8 mouse cellular contexts compared by ENCODE assay signal in the genomic region with DNA sequence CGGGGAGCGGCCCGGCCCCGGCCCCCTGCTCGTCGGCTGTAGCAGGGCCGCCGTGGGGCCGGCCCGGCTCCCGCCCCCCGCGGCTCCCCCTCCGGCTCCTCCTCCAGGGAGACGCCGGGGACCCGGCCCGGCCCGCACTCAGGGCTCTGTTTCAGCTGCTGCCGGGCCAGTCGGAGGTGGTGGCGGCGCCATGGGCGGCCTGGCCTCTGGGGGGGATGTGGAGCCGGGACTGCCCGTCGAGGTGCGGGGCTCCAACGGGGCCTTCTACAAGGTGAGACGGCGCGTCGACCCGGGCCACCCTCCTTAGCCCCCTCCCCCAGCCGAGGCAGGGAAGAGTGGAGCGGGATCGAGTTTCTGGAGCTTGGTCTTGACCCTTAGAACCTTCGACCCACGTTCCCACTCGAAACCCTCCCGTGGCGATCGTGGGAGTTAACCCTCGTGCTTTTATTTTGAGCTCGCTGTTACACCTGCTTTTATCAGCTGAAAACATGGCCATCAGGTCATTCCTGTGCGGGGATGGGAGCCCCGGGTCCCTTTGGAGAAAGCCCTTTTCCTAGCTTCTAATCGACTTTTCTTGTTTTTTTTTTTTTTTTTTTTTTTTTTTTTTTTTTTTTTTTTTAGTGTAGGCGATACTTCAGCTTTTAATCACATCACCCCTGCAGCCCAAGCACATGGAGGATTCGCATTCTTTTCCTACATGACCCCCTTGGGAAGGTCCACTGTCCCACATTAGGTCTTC. TPM values are rescaled to one million over a fixed set of nuclear protein-coding genes. Genes with fewer than 3 reads are reported as not detected.
A peak's percentile ranks its signal among the peaks of the same experiment; 100 is the strongest.
DNase-seq lines count a peak whose midpoint lies in the region; ATAC-seq and TF ChIP-seq lines count a peak whose summit lies in the region.

No protein-coding gene starts in this region.

- H3K9me3 ChIP-seq in embryonic facial prominence, embryonic 11.5 days (replicated peaks; ENCODE audit: control insufficient read depth, low read length): no peaks in the 10 kb centered on the region
- H3K9me3 ChIP-seq in liver, embryonic 11.5 days (ENCODE audit: control insufficient read depth, low read length): no peaks in the 10 kb centered on the region
- H3K9me3 ChIP-seq in midbrain, postnatal 0 days (ENCODE audit: low read length): no peaks in the 10 kb centered on the region

- H3K27me3 ChIP-seq in embryonic facial prominence, embryonic 11.5 days (ENCODE audit: control insufficient read depth, insufficient read depth, low read length): no peaks in the 10 kb centered on the region
- H3K27me3 ChIP-seq in liver, embryonic 11.5 days (replicated peaks; ENCODE audit: control insufficient read depth, insufficient read depth, low read length): no peaks in the 10 kb centered on the region
- H3K27me3 ChIP-seq in midbrain, postnatal 0 days (ENCODE audit: insufficient read depth, low read length): no peaks in the 10 kb centered on the region

- peak overlapping the region; percentile 95 for H3K27ac ChIP-seq in embryonic facial prominence, embryonic 11.5 days (replicated peaks; ENCODE audit: low read depth, low read length)
- H3K27ac ChIP-seq in liver, embryonic 11.5 days (ENCODE audit: low read depth, low read length): peak overlapping the region; percentile 97
- H3K27ac ChIP-seq in midbrain, postnatal 0 days (ENCODE audit: low read depth, low read length): peak overlapping the region; percentile 89

- peak; percentile 41 for DNase-seq in gastrocnemius, adult 18-20 months (ENCODE audit: low spot score)
- DNase-seq in gastrocnemius, postnatal 25 days: no peak
- DNase-seq in CD4-positive helper T cell, adult 2 months (ENCODE audit: low read depth, low spot score): peak; percentile 18
- no peak for DNase-seq in embryonic facial prominence, embryonic 11.5 days (ENCODE audit: low spot score)
- DNase-seq in heart, postnatal 25 days (ENCODE audit: low spot score): peak; percentile 58
- no peak for DNase-seq in liver, embryonic 11.5 days (ENCODE audit: low spot score)
- DNase-seq in midbrain, postnatal 0 days (ENCODE audit: low spot score): peak; percentile 28
- DNase-seq in thymus, postnatal 25 days: no peak

- H3K4me2 ChIP-seq in embryonic facial prominence, embryonic 11.5 days (ENCODE audit: low read depth, low read length): peak overlapping the region; percentile 74
- peak overlapping the region; percentile 83 for H3K4me2 ChIP-seq in liver, embryonic 11.5 days
- H3K4me2 ChIP-seq in midbrain, postnatal 0 days (ENCODE audit: low read depth, low read length, poor library complexity, severe bottlenecking): peak overlapping the region; percentile 55

- H3K36me3 ChIP-seq in embryonic facial prominence, embryonic 11.5 days (replicated peaks; ENCODE audit: control insufficient read depth, insufficient read depth, low read depth, low read length): no peaks in the 10 kb centered on the region; the same call in 1 of the 2 replicates
- no peaks in the 10 kb centered on the region for H3K36me3 ChIP-seq in liver, embryonic 11.5 days (ENCODE audit: control insufficient read depth, insufficient read depth, low read length)
- no peaks in the 10 kb centered on the region for H3K36me3 ChIP-seq in midbrain, postnatal 0 days (ENCODE audit: insufficient read depth, low read length)

- no peak for TF ChIP-seq CTCF in midbrain, postnatal 0 days (IDR thresholded peaks at IDR 0.05)

- under 1% methylated on average over 37 of the region's 50 CpGs for WGBS in embryonic facial prominence, embryonic 11.5 days
- under 1% methylated on average over 47 of the region's 50 CpGs for WGBS in liver, embryonic 11.5 days
- WGBS in midbrain, postnatal 0 days: under 1% methylated on average over 30 of the region's 50 CpGs

- H3K9ac ChIP-seq in embryonic facial prominence, embryonic 11.5 days (replicated peaks; ENCODE audit: low read length): peak overlapping the region; percentile 97
- H3K9ac ChIP-seq in liver, embryonic 11.5 days (ENCODE audit: low read depth, low read length): peak overlapping the region; percentile 82
- H3K9ac ChIP-seq in midbrain, postnatal 0 days (replicated peaks; ENCODE audit: low read length, poor library complexity, severe bottlenecking): peak overlapping the region; percentile 98

- ATAC-seq in embryonic facial prominence, embryonic 11.5 days (replicated peaks; ENCODE audit: insufficient number of reproducible peaks, low FRiP score, low TSS enrichment, low read depth): peak; percentile 61
- peak; percentile 70 for ATAC-seq in liver, embryonic 11.5 days (replicated peaks; ENCODE audit: low FRiP score)
- ATAC-seq in midbrain, postnatal 0 days (ENCODE audit: low FRiP score): peak; percentile 35

- H3K4me1 ChIP-seq in embryonic facial prominence, embryonic 11.5 days (ENCODE audit: control insufficient read depth, insufficient read depth, low read length): no peaks in the 10 kb centered on the region
- peaks cover 15% of the 10 kb centered on the region for H3K4me1 ChIP-seq in liver, embryonic 11.5 days (replicated peaks; ENCODE audit: control insufficient read depth, insufficient read depth, low read length)
- no peaks in the 10 kb centered on the region for H3K4me1 ChIP-seq in midbrain, postnatal 0 days (ENCODE audit: insufficient read depth, low read length)

- intact Hi-C loops in heart, postnatal 25 days (cut with DNase I): no loop called here

- peak overlapping the region; percentile 98 for H3K4me3 ChIP-seq in embryonic facial prominence, embryonic 11.5 days (ENCODE audit: low read depth, low read length)
- H3K4me3 ChIP-seq in liver, embryonic 11.5 days (ENCODE audit: low read depth, low read length): peak overlapping the region; percentile 79
- H3K4me3 ChIP-seq in midbrain, postnatal 0 days (ENCODE audit: low read depth, low read length): peak overlapping the region; percentile 94

RNA-seq across cellular contexts. Expression of gene Fxr2, which starts 0.5 kb away (rescaled TPM):
- 100 to 1,000 TPM; 101 to 106 TPM for total RNA-seq in gastrocnemius, adult 18-20 months (2021)
- total RNA-seq in gastrocnemius, postnatal 25 days (2021): 10 to 100 TPM; 76.0 to 77.1 TPM
- polyA plus RNA-seq in embryonic facial prominence, embryonic 11.5 days (2014; fragmentation: Nextera tagmentation; extraction: Ambion mirVana): 24.3 and 30.9 TPM in 2 replicates
- total RNA-seq in heart, postnatal 25 days (2021): 10 to 100 TPM; 81.8 to 84.9 TPM
- polyA plus RNA-seq in liver, embryonic 11.5 days (2014; fragmentation: Nextera tagmentation; extraction: Ambion mirVana): 22.8 and 26.2 TPM in 2 replicates
- 76.6 and 84.1 TPM in 2 replicates for total RNA-seq in midbrain, postnatal 0 days (2014; rRNA removed)
- polyA plus RNA-seq in midbrain, postnatal 0 days (2015; fragmentation: Nextera tagmentation; extraction: Ambion mirVana): 22.5 and 27.2 TPM in 2 replicates

RNA-seq across cellular contexts. Expression of gene Sat2, which starts 11.5 kb away (rescaled TPM):
- total RNA-seq in gastrocnemius, adult 18-20 months (2021): 1 to 10 TPM; 2.5 to 2.6 TPM
- 1 to 10 TPM; 2.3 to 2.8 TPM for total RNA-seq in gastrocnemius, postnatal 25 days (2021)
- 15.0 and 19.4 TPM in 2 replicates for polyA plus RNA-seq in embryonic facial prominence, embryonic 11.5 days (2014; fragmentation: Nextera tagmentation; extraction: Ambion mirVana)
- total RNA-seq in heart, postnatal 25 days (2021): 1 to 10 TPM; 2.3 to 2.5 TPM
- 16.7 and 18.0 TPM in 2 replicates for polyA plus RNA-seq in liver, embryonic 11.5 days (2014; fragmentation: Nextera tagmentation; extraction: Ambion mirVana)
- 10.5 and 13.3 TPM in 2 replicates for total RNA-seq in midbrain, postnatal 0 days (2014; rRNA removed)
- polyA plus RNA-seq in midbrain, postnatal 0 days (2015; fragmentation: Nextera tagmentation; extraction: Ambion mirVana): 29.6 and 29.9 TPM in 2 replicates

RNA-seq across cellular contexts. Expression of gene Shbg, which starts 15.6 kb away (rescaled TPM):
- not detected for total RNA-seq in gastrocnemius, adult 18-20 months (2021)
- total RNA-seq in gastrocnemius, postnatal 25 days (2021): under 1 TPM in 1 of 2 experiments, not detected in 1; 0.62 TPM
- 0.14 TPM in 1 of 2 replicates, not detected in the other for polyA plus RNA-seq in embryonic facial prominence, embryonic 11.5 days (2014; fragmentation: Nextera tagmentation; extraction: Ambion mirVana)
- total RNA-seq in heart, postnatal 25 days (2021): not detected
- polyA plus RNA-seq in liver, embryonic 11.5 days (2014; fragmentation: Nextera tagmentation; extraction: Ambion mirVana): 42.9 and 43.8 TPM in 2 replicates
- not detected in 2 replicates for total RNA-seq in midbrain, postnatal 0 days (2014; rRNA removed)
- not detected in 2 replicates for polyA plus RNA-seq in midbrain, postnatal 0 days (2015; fragmentation: Nextera tagmentation; extraction: Ambion mirVana)

RNA-seq across cellular contexts. Expression of gene Sox15, which starts 21.8 kb away (rescaled TPM):
- total RNA-seq in gastrocnemius, adult 18-20 months (2021): not detected
- total RNA-seq in gastrocnemius, postnatal 25 days (2021): not detected
- not detected in 2 replicates for polyA plus RNA-seq in embryonic facial prominence, embryonic 11.5 days (2014; fragmentation: Nextera tagmentation; extraction: Ambion mirVana)
- not detected for total RNA-seq in heart, postnatal 25 days (2021)
- not detected in 2 replicates for polyA plus RNA-seq in liver, embryonic 11.5 days (2014; fragmentation: Nextera tagmentation; extraction: Ambion mirVana)
- total RNA-seq in midbrain, postnatal 0 days (2014; rRNA removed): 0.27 TPM in 1 of 2 replicates, not detected in the other
- 0.19 and 0.20 TPM in 2 replicates for polyA plus RNA-seq in midbrain, postnatal 0 days (2015; fragmentation: Nextera tagmentation; extraction: Ambion mirVana)

RNA-seq across cellular contexts. Expression of gene Atp1b2, which starts 27.6 kb away (rescaled TPM):
- total RNA-seq in gastrocnemius, adult 18-20 months (2021): 100 to 1,000 TPM; 347 to 393 TPM
- 100 to 1,000 TPM; 365 to 378 TPM for total RNA-seq in gastrocnemius, postnatal 25 days (2021)
- polyA plus RNA-seq in embryonic facial prominence, embryonic 11.5 days (2014; fragmentation: Nextera tagmentation; extraction: Ambion mirVana): 5.2 and 6.0 TPM in 2 replicates
- 10 to 100 TPM; 18.0 to 25.8 TPM for total RNA-seq in heart, postnatal 25 days (2021)
- 76.2 and 79.5 TPM in 2 replicates for polyA plus RNA-seq in liver, embryonic 11.5 days (2014; fragmentation: Nextera tagmentation; extraction: Ambion mirVana)
- total RNA-seq in midbrain, postnatal 0 days (2014; rRNA removed): 145 and 161 TPM in 2 replicates
- polyA plus RNA-seq in midbrain, postnatal 0 days (2015; fragmentation: Nextera tagmentation; extraction: Ambion mirVana): 167 and 175 TPM in 2 replicates

Comparison
In these comparisons a context has a peak if more than half of its experiments do, and no peak if none do; other contexts are left out.
1. DNase-seq: peak in gastrocnemius, adult 18-20 months (single experiment), CD4-positive helper T cell, adult 2 months (single experiment), heart, postnatal 25 days (single experiment) and midbrain, postnatal 0 days (single experiment); none in gastrocnemius, postnatal 25 days (single experiment), embryonic facial prominence, embryonic 11.5 days (single experiment), liver, embryonic 11.5 days (single experiment) and thymus, postnatal 25 days (single experiment).
2. Peak in every context shown above with its lines, with median percentiles within 50 percentile points of each other: ATAC-seq, H3K27ac ChIP-seq, H3K4me2 ChIP-seq, H3K4me3 ChIP-seq and H3K9ac ChIP-seq.